Mouse (Mus musculus) neural tube, embryonic 15.5 days (tissue): ENCODE measurements around the gene 1700037H04Rik. TPM values are rescaled to one million over a fixed set of nuclear protein-coding genes. Genes with fewer than 3 reads are reported as not detected.

ENCODE experiments used
- ATAC-seq: fragments of 200-750 bp; cut with Nextera tagmentation; 2 replicates; pipeline ENCODE4 v1.8.0; 2017; ENCODE audit warnings: mild to moderate bottlenecking, moderate TSS enrichment, moderate library complexity; ENCODE audit not compliant: low FRiP score
- H3K27ac ChIP-seq: fragments of 300-500 bp; sonication (generic); replicated peaks from 2 replicates; pipeline ENCODE4 v1.5.1; 2015; ENCODE audit warnings: mild to moderate bottlenecking, inconsistent platforms
- H3K27me3 ChIP-seq: fragments of 300-500 bp; sonication (generic); replicated peaks from 2 replicates; pipeline ENCODE4 v1.6.1; 2015; ENCODE audit warnings: inconsistent platforms
- H3K36me3 ChIP-seq: fragments of 300-500 bp; sonication (generic); 2 replicates; pipeline ENCODE4 v1.6.1; 2015; ENCODE audit warnings: inconsistent platforms
- H3K4me1 ChIP-seq: fragments of 300-500 bp; sonication (generic); 2 replicates; pipeline ENCODE4 v1.6.1; 2015; ENCODE audit warnings: inconsistent platforms
- H3K4me2 ChIP-seq: fragments of 300-500 bp; sonication (generic); 2 replicates; pipeline ENCODE4 v1.6.1; 2015; ENCODE audit warnings: inconsistent platforms, mild to moderate bottlenecking, moderate library complexity
- H3K4me3 ChIP-seq: fragments of 300-500 bp; sonication (generic); replicated peaks from 2 replicates; pipeline ENCODE4 v1.5.1; 2015; ENCODE audit warnings: mild to moderate bottlenecking, inconsistent platforms
- H3K9ac ChIP-seq: fragments of 300-500 bp; sonication (generic); replicated peaks from 2 replicates; pipeline ENCODE4 v1.6.1; 2015; ENCODE audit warnings: mild to moderate bottlenecking, inconsistent platforms
- H3K9me3 ChIP-seq: fragments of 300-500 bp; sonication (generic); replicated peaks from 2 replicates; pipeline ENCODE4 v1.6.1; 2016; ENCODE audit warnings: inconsistent platforms
- WGBS: fragments of 180-500 bp; shearing (Covaris S2); methylation state at CpG from one replicate; pipeline ENCODE4 v1.1.7; 2015; ENCODE audit warnings: mixed read lengths; 5-methylcytosine and 5-hydroxymethylcytosine counted together
- polyA plus RNA-seq: library from polyadenylated mRNA; unstranded; fragments of >200 nt; fragmentation: Nextera tagmentation; extraction: Ambion mirVana; gene quantifications from 2 replicates; pipeline ENCODE4 v1.2.1, GENCODE M21; 2015

1700037H04Rik gene
- polyA plus RNA-seq, 1 experiment from 2014 or later: 79.1 TPM

DNA sequence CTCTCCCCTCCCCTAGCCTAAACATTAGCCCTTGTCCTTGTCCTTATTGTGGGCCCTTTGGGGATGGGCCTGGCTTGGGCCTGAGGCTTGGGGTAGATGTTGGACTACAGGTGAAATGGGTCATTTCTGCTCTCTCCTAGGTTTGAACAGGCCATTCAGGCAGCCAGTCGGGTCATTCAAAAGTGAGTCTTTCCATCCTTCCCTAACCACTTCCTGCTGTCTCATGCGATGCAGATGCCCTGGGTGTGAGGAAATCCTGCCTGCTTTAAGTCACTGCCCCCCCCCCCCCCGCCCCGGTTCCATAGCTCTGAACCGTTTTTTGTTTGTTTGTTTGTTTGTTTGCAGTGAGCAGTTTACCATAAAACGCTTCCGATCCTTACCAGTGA lies 31.1 kb upstream of the 1700037H04Rik start:
- H3K4me2 ChIP-seq: no peak overlapping the region
- no peaks in the 10 kb centered on the region for H3K9me3 ChIP-seq
- peaks cover 40% of the 10 kb centered on the region for H3K4me1 ChIP-seq
- H3K9ac ChIP-seq: peak overlapping the region; percentile 4; the same call in 1 of the 2 replicates
- peaks cover 26% of the 10 kb centered on the region for H3K36me3 ChIP-seq
- WGBS: 60% methylated on average over 7 of the region's 7 CpGs
- no peak overlapping the region for H3K4me3 ChIP-seq
- peak overlapping the region; percentile 43; the same call in 1 of the 2 replicates for H3K27ac ChIP-seq
- no peak for ATAC-seq
- no peaks in the 10 kb centered on the region for H3K27me3 ChIP-seq

DNA sequence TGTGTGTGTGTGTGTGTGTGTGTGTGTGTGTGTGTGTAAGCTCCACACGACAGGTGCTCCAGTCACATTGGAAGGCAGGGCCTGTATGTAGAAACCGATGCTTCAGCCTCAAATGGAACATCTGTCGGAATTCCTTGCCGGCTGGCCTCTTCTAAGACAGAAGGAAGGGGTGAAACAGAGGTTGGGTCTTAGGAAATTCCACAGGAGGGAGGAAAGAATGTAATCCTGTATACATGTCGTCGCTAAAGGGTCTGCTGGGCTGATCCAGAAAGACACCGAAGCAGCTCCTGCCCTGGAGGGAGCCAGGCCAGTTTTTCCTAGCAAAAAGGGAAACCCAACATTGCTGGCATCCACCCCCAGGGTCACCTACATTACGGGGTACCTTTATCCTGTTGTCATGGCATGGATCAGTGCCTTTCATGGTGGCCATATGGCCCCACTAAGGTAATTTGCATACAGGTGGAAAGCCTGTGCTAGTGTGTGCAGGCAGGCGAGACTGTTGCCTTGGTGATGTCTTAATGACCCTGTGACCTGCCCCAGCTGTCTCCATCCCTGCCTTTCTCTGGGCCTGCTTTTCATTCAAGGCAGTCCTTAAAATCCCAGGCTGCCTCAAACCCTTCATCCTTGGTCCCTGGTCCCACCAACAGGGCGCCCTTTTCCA lies 30.6 kb upstream of the 1700037H04Rik start:
- ATAC-seq: no peak
- Histone ChIP-seq H3K4me3 (no peak overlapping the region), H3K27me3 (no peaks in the 10 kb centered on the region), H3K9me3 (no peaks in the 10 kb centered on the region), H3K36me3 (peaks cover 26% of the 10 kb centered on the region), H3K9ac (peak overlapping the region; percentile 4; the same call in 1 of the 2 replicates), H3K27ac (peak overlapping the region; percentile 43), H3K4me2 (no peak overlapping the region), H3K4me1 (peaks cover 41% of the 10 kb centered on the region)
- 13% methylated on average over 10 of the region's 10 CpGs for WGBS

DNA sequence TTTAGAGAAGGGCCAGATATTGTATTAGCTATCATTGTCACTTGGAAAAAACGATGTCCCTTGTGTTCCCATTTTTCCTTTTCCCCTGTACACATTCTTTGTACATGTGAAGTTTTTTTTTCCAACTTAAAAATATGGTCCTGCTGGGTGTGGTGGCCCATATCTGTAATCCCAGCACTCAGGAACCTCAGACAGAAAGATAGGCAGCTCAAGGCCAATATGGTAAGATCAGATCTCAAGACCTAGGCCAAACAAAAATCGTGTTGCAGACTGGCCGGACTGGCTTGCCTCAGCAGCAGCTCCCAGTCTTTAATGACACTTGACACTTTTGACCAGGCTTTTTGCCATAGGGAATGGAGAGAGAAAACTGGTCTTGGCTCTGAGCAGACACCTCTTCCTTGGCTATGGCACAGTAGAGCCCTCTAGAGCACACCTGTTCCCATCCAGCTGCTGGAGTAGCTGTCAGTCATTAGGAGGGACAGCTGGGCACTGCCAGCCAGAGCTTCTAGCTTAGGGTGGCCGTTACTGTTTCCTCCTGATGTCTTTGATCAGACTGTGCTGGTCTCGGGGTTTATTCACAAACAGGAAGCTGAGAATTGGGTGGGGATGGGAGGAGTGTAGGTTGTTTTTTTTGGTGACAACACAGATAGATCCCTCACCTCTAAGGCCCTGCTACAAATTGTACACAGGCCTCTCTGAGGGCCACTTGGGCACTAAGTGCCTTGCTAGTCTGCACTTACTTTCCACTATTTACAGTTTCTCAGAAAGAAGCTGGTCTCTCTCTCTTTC lies 29.8 kb upstream of the 1700037H04Rik start:
- no peak overlapping the region; the same call in 1 of the 2 replicates for H3K9ac ChIP-seq
- no peak for ATAC-seq
- H3K36me3 ChIP-seq: peaks cover 21% of the 10 kb centered on the region
- no peak overlapping the region; the same call in 1 of the 2 replicates for H3K4me2 ChIP-seq
- peak overlapping the region; percentile 43 for H3K27ac ChIP-seq
- H3K4me3 ChIP-seq: no peak overlapping the region
- peaks cover 41% of the 10 kb centered on the region for H3K4me1 ChIP-seq
- H3K9me3 ChIP-seq: no peaks in the 10 kb centered on the region
- WGBS: 42% methylated on average over 5 of the region's 5 CpGs
- no peaks in the 10 kb centered on the region for H3K27me3 ChIP-seq

DNA sequence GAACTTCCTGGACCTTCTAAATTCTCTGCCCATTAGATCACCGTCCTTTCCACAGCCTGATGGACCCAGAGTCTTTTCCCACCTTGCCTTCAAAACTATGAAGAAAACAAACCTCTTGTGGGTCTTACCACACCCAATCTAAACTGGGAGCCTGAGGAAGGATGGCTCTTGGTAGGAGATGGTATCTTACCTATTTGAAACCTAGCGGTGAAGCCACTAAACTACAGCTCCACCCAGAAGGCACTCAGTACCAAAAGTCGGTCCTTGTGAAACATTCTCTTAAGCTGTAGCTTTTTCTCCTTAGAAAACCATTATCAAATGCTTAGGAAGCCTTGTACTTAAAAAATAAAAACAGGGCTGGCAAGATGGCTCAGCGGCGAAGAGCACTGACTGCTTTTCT lies 28.4 kb upstream of the 1700037H04Rik start:
- Histone ChIP-seq H3K4me2 (peak overlapping the region; percentile 88; the same call in 1 of the 2 replicates), H3K27ac (no peak overlapping the region), H3K36me3 (peaks cover 9% of the 10 kb centered on the region), H3K4me1 (peaks cover 41% of the 10 kb centered on the region), H3K4me3 (no peak overlapping the region), H3K27me3 (no peaks in the 10 kb centered on the region), H3K9ac (no peak overlapping the region), H3K9me3 (no peaks in the 10 kb centered on the region)
- ATAC-seq: no peak
- 97% methylated on average over 5 of the region's 5 CpGs for WGBS

DNA sequence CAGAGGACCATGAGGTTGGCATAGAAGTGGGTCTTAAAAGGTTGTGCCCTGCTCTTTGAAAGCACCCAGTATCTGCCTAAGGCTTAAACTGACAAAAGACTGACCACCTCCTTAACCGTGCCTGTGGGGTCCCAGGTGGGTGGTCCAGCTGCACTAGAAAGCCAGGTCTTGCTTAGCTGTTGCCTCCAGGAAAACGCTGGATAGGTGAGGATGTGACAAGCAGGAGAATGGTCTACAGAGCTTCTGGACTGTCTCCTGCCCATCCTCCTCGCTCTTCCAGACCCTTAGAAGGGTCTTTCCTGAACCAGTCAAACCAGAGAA lies 27.7 kb upstream of the 1700037H04Rik start:
- Histone ChIP-seq H3K4me1 (peaks cover 41% of the 10 kb centered on the region), H3K27ac (peak overlapping the region; percentile 78), H3K9me3 (no peaks in the 10 kb centered on the region), H3K36me3 (peaks cover 2% of the 10 kb centered on the region), H3K9ac (peak overlapping the region; percentile 71), H3K27me3 (no peaks in the 10 kb centered on the region), H3K4me3 (peak overlapping the region; percentile 65), H3K4me2 (peak overlapping the region; percentile 88)
- 23% methylated on average over 3 of the region's 3 CpGs for WGBS
- no peak for ATAC-seq

DNA sequence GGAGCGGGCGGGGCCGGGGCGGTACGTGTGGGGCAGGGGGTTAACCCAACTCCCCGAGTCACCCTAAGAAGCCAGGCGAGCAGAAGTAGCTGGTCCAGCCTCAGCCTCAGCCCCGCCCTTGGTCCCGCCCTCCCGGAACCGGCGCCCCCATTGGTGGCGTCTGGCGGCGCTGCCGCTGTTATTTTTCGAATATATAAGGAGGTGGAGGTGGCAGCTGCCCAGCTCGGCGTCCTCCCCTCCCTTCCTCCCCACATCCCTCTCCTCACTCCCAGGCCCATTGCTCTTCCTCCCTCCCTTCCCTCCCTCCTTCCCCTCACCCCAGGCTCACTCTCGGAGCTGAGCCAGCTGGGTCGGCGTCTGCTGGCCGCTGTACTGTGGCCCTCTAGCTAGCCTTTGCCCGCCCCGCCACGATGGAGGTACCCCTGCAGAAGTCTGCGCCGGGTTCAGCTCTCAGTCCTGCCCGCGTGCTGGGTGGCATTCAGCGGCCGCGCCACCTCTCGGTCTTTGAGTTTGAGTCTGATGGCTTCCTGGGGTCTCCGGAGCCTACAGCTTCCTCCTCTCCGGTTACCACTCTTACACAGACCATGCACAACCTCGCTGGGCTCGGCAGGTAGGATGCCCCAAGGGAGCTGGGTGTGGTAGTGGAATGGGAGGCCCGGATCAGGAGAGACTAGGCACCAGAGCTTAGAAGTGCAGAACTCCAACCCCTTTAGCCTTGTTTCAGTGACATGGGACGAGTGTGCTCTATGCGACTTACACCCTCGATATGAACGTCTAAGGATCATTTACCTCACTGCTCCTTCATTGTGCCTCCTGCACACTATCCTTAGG lies 27.1 kb upstream of the 1700037H04Rik start, which contains the start of the genes Cdc25b and Spef1:
Gene Cdc25b, plus strand, starts transcription at position 179 of the 831 bp plus-strand sequence.
Gene Spef1, minus strand, starts transcription at position 512 of the 831 bp plus-strand sequence.
- peak within 1 kb of the TSS; percentile 71 for H3K9ac ChIP-seq
- H3K4me1 ChIP-seq: peaks cover 41% of the 10 kb centered on the region
- H3K27me3 ChIP-seq: no peaks in the 10 kb centered on the region
- no peaks in the 10 kb centered on the region for H3K9me3 ChIP-seq
- ATAC-seq: peak; percentile 88
- under 1% methylated on average over 43 of the region's 43 CpGs for WGBS
- H3K4me2 ChIP-seq: peak within 1 kb of the TSS; percentile 88
- peak within 1 kb of the TSS; percentile 78 for H3K27ac ChIP-seq
- H3K4me3 ChIP-seq: peak within 1 kb of the TSS; percentile 65
- no peaks in the 10 kb centered on the region for H3K36me3 ChIP-seq

DNA sequence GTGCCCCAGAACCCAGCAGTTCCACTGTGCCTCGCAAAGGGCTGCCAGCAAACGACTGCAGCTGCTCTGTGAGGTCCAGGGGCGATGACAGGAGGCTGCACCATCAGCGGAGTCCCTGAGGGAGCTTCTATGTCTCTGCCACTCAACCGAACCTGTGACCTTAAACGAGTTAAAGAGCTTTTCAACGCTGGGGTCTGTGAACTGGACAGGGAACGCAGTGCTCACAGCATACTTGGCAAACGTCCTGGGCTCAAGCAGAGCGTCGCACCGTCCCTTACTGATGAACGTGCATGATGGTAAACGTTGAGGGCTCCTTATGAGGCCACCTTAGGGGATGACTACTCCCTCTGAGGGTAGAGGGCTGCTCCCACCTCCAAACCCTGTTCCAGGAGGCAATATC lies 26.5 kb upstream of the 1700037H04Rik start:
- H3K27me3 ChIP-seq: no peaks in the 10 kb centered on the region
- peak overlapping the region; percentile 88 for H3K4me2 ChIP-seq
- WGBS: under 1% methylated on average over 14 of the region's 14 CpGs
- H3K9me3 ChIP-seq: no peaks in the 10 kb centered on the region
- H3K4me3 ChIP-seq: peak overlapping the region; percentile 65
- ATAC-seq: peak; percentile 53
- H3K27ac ChIP-seq: peak overlapping the region; percentile 78
- no peaks in the 10 kb centered on the region for H3K36me3 ChIP-seq
- peak overlapping the region; percentile 71 for H3K9ac ChIP-seq
- peaks cover 41% of the 10 kb centered on the region for H3K4me1 ChIP-seq

DNA sequence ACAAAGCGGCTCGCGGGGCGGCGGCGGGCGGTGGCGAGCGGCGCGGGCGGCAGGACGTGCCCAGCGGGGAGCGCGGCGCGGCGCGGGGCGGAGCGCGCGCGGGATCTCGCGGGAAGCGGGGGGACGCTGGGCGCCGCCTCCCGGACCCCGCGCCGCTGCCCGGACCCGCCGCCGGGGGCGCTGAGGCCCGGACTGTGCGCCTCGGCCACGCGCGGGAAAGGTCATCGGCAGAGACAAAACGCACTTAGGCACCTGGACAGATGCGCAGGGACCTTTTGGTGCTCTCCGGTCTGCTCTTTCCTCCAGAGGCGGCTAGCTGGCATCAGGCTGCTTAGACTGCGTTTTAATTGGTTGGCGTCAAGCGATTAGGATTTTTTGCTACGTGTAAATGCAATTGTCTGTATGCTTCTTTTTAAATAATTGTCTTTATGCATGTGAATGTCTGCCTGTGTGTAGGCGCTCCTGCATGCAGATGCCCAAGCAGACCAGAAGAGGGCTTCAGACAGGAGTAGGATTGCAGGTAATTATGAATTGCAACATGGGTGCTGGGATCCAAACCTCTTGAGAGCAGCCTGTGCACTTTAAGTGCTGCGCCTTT lies 20.2 kb upstream of the 1700037H04Rik start, which contains the start of gene Cenpb:
Gene Cenpb, minus strand, starts transcription at position 78 of the 598 bp plus-strand sequence.
- Histone ChIP-seq H3K4me3 (peak within 1 kb of the TSS; percentile 74), H3K9ac (peak within 1 kb of the TSS; percentile 93), H3K9me3 (no peaks in the 10 kb centered on the region), H3K27ac (peak within 1 kb of the TSS; percentile 95), H3K27me3 (no peaks in the 10 kb centered on the region), H3K4me2 (peak within 1 kb of the TSS; percentile 98), H3K4me1 (peaks cover 43% of the 10 kb centered on the region), H3K36me3 (peaks cover 5% of the 10 kb centered on the region; the same call in 1 of the 2 replicates)
- peak; percentile 87 for ATAC-seq
- WGBS: 2% methylated on average over 47 of the region's 57 CpGs

DNA sequence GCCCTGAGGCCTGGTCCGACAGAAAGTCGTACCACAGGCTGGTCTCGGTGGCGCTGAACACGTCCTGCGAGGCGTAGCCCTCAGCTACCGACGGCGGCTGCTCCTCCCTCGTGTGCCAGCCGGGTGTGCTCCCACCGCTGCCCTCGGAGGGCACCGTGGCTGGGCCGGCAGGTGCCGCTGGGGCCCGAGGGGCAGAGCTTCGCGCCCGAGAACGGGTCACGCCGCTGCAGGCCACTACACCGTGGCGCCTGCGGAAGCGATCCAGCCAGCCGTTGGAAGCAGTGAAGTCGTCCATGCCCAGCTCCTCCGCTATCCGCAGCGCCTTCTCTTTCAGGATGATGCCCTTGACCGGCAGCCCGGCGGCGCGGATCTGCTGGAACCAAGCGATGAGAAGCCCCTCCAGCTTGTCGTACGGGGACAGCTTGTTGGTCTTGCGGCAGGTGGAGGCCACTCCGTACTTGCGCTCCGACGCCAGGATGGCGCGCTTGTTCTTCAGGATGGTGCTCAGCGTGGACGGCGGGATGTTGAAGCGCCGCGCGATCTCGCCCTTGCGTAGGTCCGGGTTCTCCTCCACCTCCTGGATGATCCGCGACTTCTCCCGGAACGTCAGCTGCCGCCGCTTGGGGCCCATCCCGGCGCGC lies 19.5 kb upstream of the 1700037H04Rik start:
- Histone ChIP-seq H3K9ac (peak overlapping the region; percentile 93), H3K4me2 (peak overlapping the region; percentile 98), H3K27ac (peak overlapping the region; percentile 95), H3K27me3 (no peaks in the 10 kb centered on the region), H3K4me3 (peak overlapping the region; percentile 74), H3K4me1 (peaks cover 49% of the 10 kb centered on the region), H3K9me3 (no peaks in the 10 kb centered on the region), H3K36me3 (peaks cover 5% of the 10 kb centered on the region; the same call in 1 of the 2 replicates)
- peak; percentile 65 for ATAC-seq
- under 1% methylated on average over 67 of the region's 67 CpGs for WGBS

DNA sequence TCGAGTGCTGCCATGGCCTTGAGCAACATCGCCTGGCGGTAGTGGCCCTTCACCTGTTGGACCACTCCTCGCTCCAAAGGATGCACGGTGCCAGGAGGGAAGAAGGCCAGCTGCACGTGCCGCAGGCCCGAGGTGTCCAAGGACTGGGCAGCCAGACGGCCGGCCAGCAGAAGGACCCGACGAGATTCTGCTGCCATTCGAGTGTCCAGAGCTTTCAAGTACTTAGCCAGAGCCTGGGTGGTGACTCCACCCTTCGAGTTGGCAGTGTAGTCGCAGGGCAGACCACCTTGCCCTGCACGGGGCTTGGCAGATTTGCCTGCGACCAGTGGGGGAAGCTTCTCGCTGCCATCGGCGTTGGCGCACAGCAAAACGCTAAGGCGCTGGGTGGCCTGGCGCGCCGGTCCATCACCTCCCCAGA lies 19.0 kb upstream of the 1700037H04Rik start:
- Histone ChIP-seq H3K36me3 (peaks cover 5% of the 10 kb centered on the region; the same call in 1 of the 2 replicates), H3K4me3 (peak overlapping the region; percentile 74), H3K9me3 (no peaks in the 10 kb centered on the region), H3K27me3 (no peaks in the 10 kb centered on the region), H3K9ac (peak overlapping the region; percentile 93), H3K4me1 (peaks cover 54% of the 10 kb centered on the region), H3K4me2 (peak overlapping the region; percentile 98), H3K27ac (peak overlapping the region; percentile 95)
- 17% methylated on average over 26 of the region's 26 CpGs for WGBS
- ATAC-seq: no peak
